In genomic region chr12:83688316-83689086, GRCm38 (mm10) we compare ENCODE assay signal across 8 mouse cellular contexts. TPM values are rescaled to one million over a fixed set of nuclear protein-coding genes. Genes with fewer than 3 reads are reported as not detected.
DNase-seq lines count a peak whose midpoint lies in the region; ATAC-seq and TF ChIP-seq lines count a peak whose summit lies in the region.

No protein-coding gene starts in this region.

- no peak for TF ChIP-seq POLR2A in spleen, adult 2 months (IDR thresholded peaks at IDR 0.05; ENCODE audit: low read depth, low read length)

- no peaks in the 10 kb centered on the region for H3K4me1 ChIP-seq in spleen, adult 2 months (ENCODE audit: control insufficient read depth, insufficient read depth, insufficient read length)
- peaks cover 7% of the 10 kb centered on the region for H3K4me1 ChIP-seq in forebrain, postnatal 0 days (ENCODE audit: insufficient read depth)
- peaks cover 14% of the 10 kb centered on the region for H3K4me1 ChIP-seq in midbrain, embryonic 14.5 days (ENCODE audit: control insufficient read depth, insufficient read depth, low read length)

- intact Hi-C loops in gastrocnemius, postnatal 36 days (cut with DNase I) = no loop called here

- peak; percentile 73 for ATAC-seq in forebrain, postnatal 0 days
- ATAC-seq in midbrain, embryonic 14.5 days (ENCODE audit: low FRiP score, low TSS enrichment) = peak; percentile 90

- peak overlapping the region; percentile 95 for H3K4me3 ChIP-seq in spleen, adult 2 months (ENCODE audit: extremely low read depth, insufficient read depth, insufficient read length)
- peak overlapping the region; percentile 64 for H3K4me3 ChIP-seq in forebrain, postnatal 0 days (ENCODE audit: low read depth, low read length)
- H3K4me3 ChIP-seq in midbrain, embryonic 14.5 days (replicated peaks; ENCODE audit: low read depth, low read length) = peak overlapping the region; percentile 98

- peak in 1 of 2 experiments; percentile 23 for DNase-seq in spleen, adult 2 months (ENCODE audit: low read depth in 1 of 2, low spot score in 2 of 2)
- no peak for DNase-seq in spleen, postnatal 36 days (ENCODE audit: low spot score in 2 of 2)
- peak; percentile 76 for DNase-seq in brain, adult 2 months (ENCODE audit: low read depth, low spot score)
- DNase-seq in forebrain, postnatal 0 days = peak; percentile 74
- peak; percentile 37 for DNase-seq in layer of hippocampus, adult 9-11 months
- DNase-seq in midbrain, embryonic 14.5 days = no peak
- no peak for DNase-seq in ovary, postnatal 36 days (ENCODE audit: low spot score)
- no peak for DNase-seq in gastrocnemius, postnatal 36 days

- peak overlapping the region; percentile 77 for H3K4me2 ChIP-seq in forebrain, postnatal 0 days (ENCODE audit: low read depth)
- peak overlapping the region; percentile 77 for H3K4me2 ChIP-seq in midbrain, embryonic 14.5 days (ENCODE audit: low read length)

- no peak for TF ChIP-seq CTCF in spleen, adult 2 months (IDR thresholded peaks at IDR 0.05; ENCODE audit: extremely low read depth, insufficient read depth, insufficient read length, insufficient replicate concordance)
- TF ChIP-seq CTCF in forebrain, postnatal 0 days (IDR thresholded peaks at IDR 0.05; ENCODE audit: low read depth) = no peak

- WGBS in spleen, adult 2 months = under 1% methylated on average over 49 of the region's 49 CpGs
- under 1% methylated on average over 48 of the region's 49 CpGs for WGBS in forebrain, postnatal 0 days
- 1% methylated on average over 49 of the region's 49 CpGs for WGBS in midbrain, embryonic 14.5 days

- H3K9me3 ChIP-seq in forebrain, postnatal 0 days (ENCODE audit: low read length) = no peaks in the 10 kb centered on the region
- H3K9me3 ChIP-seq in midbrain, embryonic 14.5 days (ENCODE audit: control insufficient read depth, low read length) = no peaks in the 10 kb centered on the region

- H3K27me3 ChIP-seq in spleen, adult 2 months (ENCODE audit: control insufficient read depth, insufficient read depth, low read length) = no peaks in the 10 kb centered on the region
- no peaks in the 10 kb centered on the region for H3K27me3 ChIP-seq in forebrain, postnatal 0 days (ENCODE audit: insufficient read depth, low read length)
- H3K27me3 ChIP-seq in midbrain, embryonic 14.5 days (ENCODE audit: control insufficient read depth, insufficient read depth, low read length) = no peaks in the 10 kb centered on the region

- peak overlapping the region; percentile 94 for H3K27ac ChIP-seq in spleen, adult 2 months (ENCODE audit: insufficient read depth, low read length)
- H3K27ac ChIP-seq in forebrain, postnatal 0 days (ENCODE audit: low read depth, low read length) = peak overlapping the region; percentile 87
- H3K27ac ChIP-seq in midbrain, embryonic 14.5 days (replicated peaks; ENCODE audit: low read depth, low read length) = peak overlapping the region; percentile 95

- H3K36me3 ChIP-seq in spleen, adult 2 months (ENCODE audit: control insufficient read depth, insufficient read depth, low read length) = no peaks in the 10 kb centered on the region
- H3K36me3 ChIP-seq in forebrain, postnatal 0 days (ENCODE audit: insufficient read depth) = peaks cover 7% of the 10 kb centered on the region; the same call in 1 of the 2 replicates
- 0 out of 2 replicates have a peak, but pooled peaks cover 7% of the 10 kb centered on the region for H3K36me3 ChIP-seq in midbrain, embryonic 14.5 days (ENCODE audit: control insufficient read depth, insufficient read depth, low read length)

- peak overlapping the region; percentile 65 for H3K9ac ChIP-seq in forebrain, postnatal 0 days
- H3K9ac ChIP-seq in midbrain, embryonic 14.5 days (replicated peaks; ENCODE audit: low read length) = peak overlapping the region; percentile 86

RNA-seq across cellular contexts. Expression of gene Psen1, which starts 0.5 kb away (rescaled TPM):
- polyA plus RNA-seq in spleen, adult 2 months (2012; rRNA removed) = 14.3 and 20.2 TPM in 2 replicates
- total RNA-seq in forebrain, postnatal 0 days (2014; rRNA removed) = 47.7 and 51.7 TPM in 2 replicates
- 47.5 and 58.0 TPM in 2 replicates for polyA plus RNA-seq in forebrain, postnatal 0 days (2015; fragmentation: Nextera tagmentation; extraction: Ambion mirVana)
- polyA plus RNA-seq in midbrain, embryonic 14.5 days (2014; fragmentation: Nextera tagmentation; extraction: Ambion mirVana) = 66.8 and 77.9 TPM in 2 replicates
- 10 to 100 TPM; 21.5 to 25.4 TPM for total RNA-seq in gastrocnemius, postnatal 36 days (2021)

RNA-seq across cellular contexts. Expression of gene Rbm25, which starts 57.5 kb away (rescaled TPM):
- polyA plus RNA-seq in spleen, adult 2 months (2012; rRNA removed) = 19.4 and 20.2 TPM in 2 replicates
- 93.3 and 116 TPM in 2 replicates for total RNA-seq in forebrain, postnatal 0 days (2014; rRNA removed)
- polyA plus RNA-seq in forebrain, postnatal 0 days (2015; fragmentation: Nextera tagmentation; extraction: Ambion mirVana) = 158 and 227 TPM in 2 replicates
- polyA plus RNA-seq in midbrain, embryonic 14.5 days (2014; fragmentation: Nextera tagmentation; extraction: Ambion mirVana) = 219 and 227 TPM in 2 replicates
- 10 to 100 TPM; 41.0 to 45.0 TPM for total RNA-seq in gastrocnemius, postnatal 36 days (2021)

Comparison
In these comparisons a context has a peak if more than half of its experiments do, and no peak if none do; other contexts are left out.
1. DNase-seq: peak in brain, adult 2 months (single experiment), forebrain, postnatal 0 days (single experiment) and layer of hippocampus, adult 9-11 months (single experiment); none in spleen, postnatal 36 days (0 of 2), midbrain, embryonic 14.5 days (single experiment), ovary, postnatal 36 days (single experiment) and gastrocnemius, postnatal 36 days (0 of 2).
2. Peak in every context shown above with its lines, with median percentiles within 50 percentile points of each other: H3K27ac ChIP-seq and H3K4me3 ChIP-seq.